Mouse (Mus musculus) ovary, postnatal 10 days (tissue): ENCODE results near the gene C1qtnf6.

ENCODE experiments used
- DNase-seq: peaks from one replicate; pipeline ENCODE4 v3.0.0; 2022; ENCODE audit warnings: low spot score

Gene C1qtnf6

GRCm38 (mm10) chr15:78514393-78515146 is 16.6 kb downstream of the C1qtnf6 start:
- DNase-seq: peak; percentile 53

GRCm38 (mm10) chr15:78513019-78513418 is 18.2 kb downstream of the C1qtnf6 start:
- DNase-seq: no peak

- DNase-seq: no peak
These were observed 19.3 kb downstream of the C1qtnf6 start for GRCm38 (mm10) chr15:78511951-78512350.

- no peak for DNase-seq
These were observed 20.5 kb downstream of the C1qtnf6 start for GRCm38 (mm10) chr15:78510736-78511135.

GRCm38 (mm10) chr15:78510121-78510576 is 21.1 kb downstream of the C1qtnf6 start:
- DNase-seq: no peak

GRCm38 (mm10) chr15:78509297-78509899 is 21.8 kb downstream of the C1qtnf6 start:
- DNase-seq: no peak

GRCm38 (mm10) chr15:78508443-78508842 is 22.8 kb downstream of the C1qtnf6 start:
- no peak for DNase-seq

- no peak for DNase-seq
These were observed 25.7 kb downstream of the C1qtnf6 start for GRCm38 (mm10) chr15:78505541-78505940.

- no peak for DNase-seq
These were observed 26.4 kb downstream of the C1qtnf6 start for GRCm38 (mm10) chr15:78504816-78505215.

GRCm38 (mm10) chr15:78504013-78504412 is 27.2 kb downstream of the C1qtnf6 start:
- no peak for DNase-seq

- DNase-seq: no peak
These were observed 28.6 kb downstream of the C1qtnf6 start for GRCm38 (mm10) chr15:78502437-78503132.

GRCm38 (mm10) chr15:78494968-78495406 is 36.2 kb downstream of the C1qtnf6 start, which contains the start of gene Il2rb:
TSS of gene Il2rb (minus strand) at chr15:78495271.
- DNase-seq: no peak

GRCm38 (mm10) chr15:78493401-78494010 is 37.7 kb downstream of the C1qtnf6 start:
- no peak for DNase-seq

- no peak for DNase-seq
These were observed 39.9 kb downstream of the C1qtnf6 start for GRCm38 (mm10) chr15:78491301-78491700.

- DNase-seq: no peak
These were observed 41.3 kb downstream of the C1qtnf6 start for GRCm38 (mm10) chr15:78489906-78490305.

- DNase-seq: no peak
These were observed 42.0 kb downstream of the C1qtnf6 start for GRCm38 (mm10) chr15:78489248-78489647.

GRCm38 (mm10) chr15:78487066-78487465 is 44.1 kb downstream of the C1qtnf6 start:
- no peak for DNase-seq

GRCm38 (mm10) chr15:78486564-78486963 is 44.7 kb downstream of the C1qtnf6 start:
- no peak for DNase-seq

- DNase-seq: no peak
These were observed 47.9 kb downstream of the C1qtnf6 start for GRCm38 (mm10) chr15:78483311-78483710.

GRCm38 (mm10) chr15:78482518-78482917 is 48.7 kb downstream of the C1qtnf6 start:
- DNase-seq: no peak

- DNase-seq: no peak
These were observed 49.7 kb downstream of the C1qtnf6 start for GRCm38 (mm10) chr15:78481448-78482000.

- no peak for DNase-seq
These were observed 50.2 kb downstream of the C1qtnf6 start for GRCm38 (mm10) chr15:78480991-78481390.
